Mouse (Mus musculus): ENCODE measurements at regions not wholly inside any gene's neighbourhood (a gene's known extent, or its start where the extent isn't known, plus 50 kb on each side); places are given as distances from the start of the nearest gene placed in this dataset.
A peak's percentile ranks its signal among the peaks of the same experiment; 100 is the strongest.

DNA sequence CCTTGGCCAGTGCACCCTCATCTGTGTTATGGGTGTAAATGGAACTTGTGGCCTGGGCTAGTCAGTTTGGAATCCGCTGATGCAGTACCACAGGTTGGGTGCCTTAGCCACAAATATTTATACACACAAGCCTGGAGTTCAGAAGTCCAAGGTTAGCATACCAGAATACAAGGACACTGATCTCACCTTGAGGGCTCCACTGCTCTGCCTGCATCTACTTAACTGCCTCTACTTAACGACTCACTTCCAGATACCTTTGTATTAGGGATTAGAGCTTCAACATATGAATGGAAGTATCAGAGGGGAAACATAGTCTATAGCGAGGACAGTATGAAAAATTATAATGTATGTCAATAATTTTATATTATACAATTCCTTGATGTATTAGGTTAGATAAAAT lies 57.5 kb downstream of the Tmem174 start:
- no peak for DNase-seq (ENCODE audit: low spot score in 2 of 2)

DNA sequence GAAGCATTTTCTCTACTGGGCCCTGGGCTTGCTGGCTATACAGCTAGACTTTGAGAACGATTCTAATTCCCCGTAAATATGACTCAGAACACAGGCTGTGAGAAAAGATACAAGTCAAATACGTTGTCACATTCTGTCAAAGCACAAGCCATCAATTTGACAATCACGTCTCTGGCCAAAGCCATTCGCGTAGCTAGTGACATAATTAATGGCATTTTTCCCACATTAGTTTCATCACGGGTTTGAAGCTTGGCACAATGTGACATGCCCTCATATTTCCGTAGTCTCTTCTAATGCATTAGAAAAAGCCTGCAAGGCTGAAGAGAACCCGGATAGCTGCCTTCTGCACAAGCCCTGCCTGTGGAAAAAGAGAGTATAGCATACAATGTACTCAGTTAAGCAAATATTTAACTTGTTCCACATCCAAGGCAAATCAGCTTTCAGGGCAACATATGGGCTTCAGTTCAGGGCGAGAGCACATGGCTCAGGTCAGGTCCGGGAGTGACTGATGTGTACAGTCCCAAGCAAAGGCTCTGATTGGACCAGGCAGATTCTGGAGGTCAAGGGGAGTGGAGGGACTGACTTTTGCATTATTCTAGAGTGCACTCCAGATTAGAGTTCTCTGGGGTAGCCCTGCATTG lies 58.7 kb downstream of the Tmem174 start:
- DNase-seq (ENCODE audit: low spot score in 2 of 2) = no peak

DNA sequence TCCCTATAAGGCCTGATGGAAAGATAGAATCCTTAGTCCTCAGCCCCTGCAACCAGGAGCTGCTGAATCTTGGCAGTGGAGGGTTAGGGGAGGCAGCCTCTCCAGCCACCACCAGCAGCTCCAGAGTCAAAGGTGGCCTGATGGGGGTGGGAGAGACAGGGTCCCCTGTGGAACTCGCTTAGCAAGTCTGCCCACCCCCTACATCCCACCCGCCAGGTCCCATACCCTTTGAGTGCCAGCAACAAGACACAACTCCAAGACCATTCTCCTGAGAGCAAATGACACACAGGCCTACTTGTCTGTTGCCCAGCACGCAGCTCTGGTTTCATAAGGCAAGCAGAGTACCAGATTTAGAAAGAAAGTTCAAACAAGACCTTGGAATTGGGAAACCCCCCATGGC lies 61.1 kb downstream of the Tmem174 start:
- DNase-seq (ENCODE audit: low spot score in 2 of 2) = no peak

DNA sequence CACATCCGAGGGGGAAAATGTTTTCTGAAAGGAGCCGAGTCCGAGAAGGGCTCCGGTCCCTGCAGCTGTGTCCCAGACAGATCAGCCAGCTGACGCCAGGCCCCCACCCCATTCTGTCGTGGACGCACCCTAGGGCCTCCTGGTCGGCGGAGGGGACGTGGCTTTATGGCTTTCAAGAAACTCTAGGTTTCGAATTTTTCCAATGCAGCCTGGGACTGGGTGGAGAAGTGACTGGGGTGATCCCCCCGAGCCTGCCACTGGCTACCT lies 63.2 kb downstream of the Tmem174 start:
- no peak for DNase-seq (ENCODE audit: low spot score in 2 of 2)

DNA sequence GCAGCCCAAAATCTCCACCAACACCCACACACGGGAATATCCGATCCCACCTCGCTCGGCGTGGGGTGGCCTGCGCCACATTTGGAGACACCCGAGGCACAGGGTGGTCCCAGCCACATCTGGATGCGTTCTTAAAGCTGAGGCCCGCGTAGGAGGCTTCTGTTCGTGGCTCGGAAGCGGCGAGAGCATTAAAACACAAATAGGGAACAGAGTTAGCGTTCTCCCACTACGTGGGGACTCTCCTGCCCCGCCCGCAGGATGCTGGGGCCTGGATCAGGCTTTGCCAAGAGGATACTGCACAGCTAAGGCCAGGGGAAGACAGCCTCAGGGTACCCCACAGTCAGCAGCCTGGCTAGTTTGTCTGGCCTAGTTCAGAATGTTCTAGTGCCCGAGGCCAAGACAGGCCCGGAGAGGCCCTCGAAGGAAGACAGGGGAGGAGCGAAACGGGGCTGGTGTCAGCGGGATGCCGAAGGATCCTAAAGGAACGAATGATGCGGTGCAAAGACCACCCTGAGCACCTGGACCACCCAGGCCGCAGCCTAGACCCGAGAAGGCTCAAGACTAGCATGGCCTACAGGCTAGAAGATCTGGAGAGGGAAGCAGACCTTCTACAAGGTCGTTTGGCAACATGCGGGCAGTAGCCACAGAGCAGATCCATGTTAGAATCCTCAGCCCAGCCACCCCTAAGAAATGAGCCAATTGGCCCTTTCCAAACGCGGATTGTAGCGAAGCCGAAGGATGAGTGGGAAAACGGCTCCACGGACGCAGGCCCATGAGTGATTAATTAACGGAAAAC lies 63.8 kb downstream of the Tmem174 start:
- no peak for DNase-seq (ENCODE audit: low spot score in 2 of 2)

DNA sequence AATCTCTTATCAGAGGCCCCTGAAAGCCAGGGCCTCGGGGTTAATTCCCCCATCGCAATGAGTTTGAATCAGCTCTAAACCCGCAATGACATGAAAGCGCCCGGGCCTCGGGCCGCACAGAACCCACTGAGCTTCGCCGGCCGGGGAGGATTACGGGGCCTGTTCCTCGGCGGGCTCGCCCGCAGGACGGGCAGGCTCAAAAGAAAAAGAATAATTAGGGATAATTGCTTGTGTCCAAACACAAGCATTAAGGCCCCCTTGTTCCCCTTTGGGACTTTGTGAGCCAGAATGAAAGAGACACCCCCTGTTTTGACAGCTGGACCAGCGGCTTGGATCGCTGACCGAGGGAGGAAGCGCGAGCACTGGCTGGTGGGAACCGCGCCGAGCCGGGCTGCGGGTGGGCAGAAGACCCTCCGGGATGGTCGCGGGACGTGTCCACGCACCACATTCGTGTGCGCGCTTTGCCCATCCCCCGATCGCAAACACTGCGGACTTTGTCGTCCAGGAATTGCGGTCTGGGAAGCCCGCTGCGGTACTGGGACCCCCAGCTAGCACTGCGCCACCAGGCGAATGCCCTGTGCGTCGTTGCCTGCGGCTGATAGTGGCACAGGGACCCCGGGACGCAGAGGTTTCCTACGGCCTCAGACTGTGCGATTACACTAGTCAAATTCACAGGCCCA lies 64.5 kb downstream of the Tmem174 start:
- DNase-seq (ENCODE audit: low spot score in 2 of 2) = peak in 1 of 2 experiments; percentile 19

DNA sequence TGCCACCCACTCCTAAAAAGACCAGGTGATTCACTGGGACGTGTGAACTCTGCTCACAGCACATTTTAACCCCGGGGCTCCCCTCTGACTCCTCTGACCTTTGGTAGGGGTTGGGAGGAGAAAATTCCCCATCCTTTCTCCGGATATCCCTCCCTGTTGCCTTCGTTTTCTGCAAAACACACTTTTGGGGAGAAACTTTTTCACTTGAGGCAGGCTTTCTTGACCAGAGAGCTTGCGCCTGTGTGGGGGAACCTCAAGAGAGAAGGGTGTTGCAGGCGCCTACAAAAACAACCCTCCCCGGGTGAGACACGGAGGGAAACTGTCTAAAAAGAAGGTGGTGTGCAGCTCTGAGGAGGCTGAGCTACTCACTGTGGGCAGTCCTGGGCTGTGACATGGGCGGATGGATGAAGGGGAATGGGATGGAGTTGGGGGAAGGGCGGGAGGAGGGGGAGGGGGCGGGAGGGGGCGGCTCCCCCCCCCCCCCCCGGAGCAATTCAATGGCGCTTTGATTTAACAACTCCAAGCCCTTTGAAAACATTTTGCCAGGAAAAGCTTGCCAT lies 65.1 kb downstream of the Tmem174 start:
- no peak for DNase-seq (ENCODE audit: low spot score in 2 of 2)

DNA sequence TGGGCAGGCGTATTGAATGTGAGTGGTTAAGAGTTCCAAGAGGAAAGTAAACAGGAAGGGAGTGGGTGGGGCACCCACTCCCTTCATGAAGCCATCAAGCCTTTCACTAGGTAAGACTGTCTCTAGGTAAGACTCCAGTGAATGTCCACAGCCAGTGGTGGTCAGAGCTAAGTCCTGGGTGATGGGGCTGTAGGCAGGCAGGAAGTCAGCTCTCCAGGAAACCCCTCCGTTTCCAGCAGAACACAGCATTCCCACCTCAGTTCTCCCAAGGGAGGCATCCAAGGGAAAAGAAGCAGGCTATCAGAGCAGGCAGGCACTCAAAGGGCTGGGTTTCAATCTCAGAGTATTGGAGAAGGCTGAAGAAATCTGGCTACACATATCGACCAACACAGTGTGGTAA lies 66.2 kb downstream of the Tmem174 start:
- DNase-seq (ENCODE audit: low spot score in 2 of 2) = no peak

DNA sequence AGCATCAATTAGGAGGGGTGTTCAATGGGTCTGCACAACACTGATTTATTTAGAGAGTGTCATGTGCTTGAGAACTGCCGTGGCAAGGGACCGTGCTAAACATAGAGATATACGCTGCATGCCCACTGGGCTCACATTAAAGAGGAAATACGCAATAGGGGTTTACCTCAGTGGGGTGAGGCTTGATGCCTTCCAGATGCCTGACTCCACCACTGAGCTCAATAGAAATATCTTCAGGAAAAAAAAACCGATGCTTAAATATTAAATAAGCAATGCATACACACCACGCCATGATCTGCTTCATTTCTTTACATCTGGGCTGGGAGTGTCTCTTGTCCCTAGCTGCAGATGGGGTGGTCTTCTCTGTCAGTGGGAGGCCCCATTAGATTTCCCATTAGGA lies 63.9 kb upstream of the Gm10320 start:
- DNase-seq (ENCODE audit: low spot score in 2 of 2) = no peak

DNA sequence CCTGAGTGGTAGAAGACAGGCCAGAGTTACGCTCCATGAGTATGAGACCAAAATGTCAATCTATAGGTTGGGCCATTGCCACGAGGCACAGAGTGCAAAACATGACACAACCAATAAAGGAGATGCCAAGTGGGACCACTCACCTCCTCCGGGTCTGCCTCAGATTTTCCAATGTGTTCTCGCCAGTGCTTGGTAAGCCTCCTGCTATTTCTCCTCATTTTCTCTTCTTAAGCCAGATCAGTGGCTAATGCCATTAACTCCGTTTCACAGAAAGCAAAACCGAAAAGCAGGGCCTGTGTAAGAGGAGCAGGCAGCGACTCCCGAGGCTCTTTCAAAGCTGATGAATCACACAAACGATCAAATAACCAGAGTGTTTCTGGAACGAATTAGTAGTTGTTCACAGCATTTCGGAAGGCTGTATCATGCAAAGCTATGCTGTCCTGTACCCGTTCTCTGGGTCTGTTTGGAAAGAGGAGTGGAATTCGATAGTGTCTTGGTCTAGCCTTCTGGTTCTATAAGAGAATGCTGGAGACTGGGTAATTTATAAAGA lies 59.7 kb upstream of the Gm10320 start:
- no peak for DNase-seq (ENCODE audit: low spot score in 2 of 2)

DNA sequence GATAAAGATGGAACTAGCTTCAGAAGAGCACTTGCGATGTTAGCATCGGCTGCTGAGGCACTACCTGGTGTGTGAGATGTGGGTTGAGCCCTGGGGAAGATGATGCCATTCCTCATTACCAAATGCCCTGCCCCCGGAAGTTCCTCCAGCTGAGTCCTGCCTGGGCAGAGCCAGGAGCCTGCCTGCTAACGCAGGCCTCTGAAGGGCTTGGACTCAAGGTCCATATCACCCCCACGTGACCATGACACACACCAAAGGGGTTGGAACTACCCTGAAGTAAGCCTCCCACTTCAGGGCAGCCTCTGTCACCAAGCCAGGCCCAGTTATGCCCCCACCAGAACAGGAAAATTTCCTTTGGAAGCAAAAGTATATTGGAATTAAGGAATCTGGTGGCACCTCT lies 55.4 kb upstream of the Gm10320 start:
- DNase-seq (ENCODE audit: low spot score in 2 of 2) = no peak

DNA sequence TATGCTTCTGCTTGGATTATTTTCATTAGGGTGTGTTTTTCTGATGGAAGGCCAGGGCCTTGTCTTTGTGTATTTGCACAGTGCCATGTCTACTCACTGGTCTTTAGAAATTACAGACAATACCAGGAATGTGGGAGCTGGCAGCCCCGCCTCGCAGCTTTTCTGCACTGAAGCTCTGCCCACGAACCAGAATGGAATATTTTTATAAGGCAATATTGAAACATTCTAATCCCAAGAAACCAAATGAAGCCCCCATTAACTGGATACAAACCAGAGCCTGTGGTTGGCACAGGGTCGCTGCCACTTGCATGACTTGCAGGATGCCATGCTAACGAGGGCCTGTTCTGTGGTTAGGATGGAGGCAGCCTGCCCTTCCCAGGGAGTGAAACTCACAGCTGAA lies 54.3 kb upstream of the Gm10320 start:
- DNase-seq (ENCODE audit: low spot score in 2 of 2) = no peak

DNA sequence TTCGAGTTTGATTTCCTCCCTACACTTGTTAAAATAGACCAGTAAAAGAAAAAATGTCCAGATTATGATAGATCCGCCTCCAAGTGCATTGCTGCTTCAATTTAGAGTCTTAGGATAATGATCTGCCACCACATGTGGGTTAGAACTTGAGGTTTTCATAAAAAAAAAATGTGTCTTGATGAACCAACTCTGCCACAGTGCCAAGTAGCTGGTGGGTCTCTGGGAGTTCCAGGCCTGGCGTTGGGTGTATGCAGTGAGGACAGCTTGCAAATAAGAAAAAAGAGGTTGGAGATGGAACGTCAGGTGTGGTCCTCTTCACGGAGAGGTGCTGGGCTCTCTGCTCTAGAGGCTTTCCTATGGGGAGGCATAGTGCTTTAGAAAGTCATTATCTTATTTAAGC lies 53.6 kb upstream of the Gm10320 start:
- no peak for DNase-seq (ENCODE audit: low spot score in 2 of 2)

DNA sequence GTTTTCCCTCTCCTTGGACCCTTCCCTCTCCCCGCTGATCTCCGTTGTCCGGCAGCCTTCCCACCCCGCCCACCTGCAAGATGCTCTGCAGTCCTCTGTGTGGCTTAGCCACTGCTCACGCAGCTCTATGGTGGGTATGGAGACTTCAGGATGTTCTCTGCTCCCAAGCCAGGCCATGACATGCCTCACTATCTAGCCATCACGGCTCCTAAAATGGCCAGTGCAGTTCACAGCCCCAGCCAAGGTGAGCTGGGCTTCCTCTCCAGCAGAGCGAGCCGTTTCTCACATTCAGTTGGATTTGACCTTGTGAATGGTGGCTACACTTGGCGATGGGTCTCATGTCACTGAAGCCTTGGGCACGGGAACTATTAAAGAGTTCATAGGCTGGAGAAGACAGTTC lies 52.2 kb upstream of the Gm10320 start:
- no peak for DNase-seq (ENCODE audit: low spot score in 2 of 2)

Data from cerebellum, postnatal 4 days (tissue).